Mouse (Mus musculus): ENCODE data around the gene AI182371. TPM values are rescaled to one million over a fixed set of nuclear protein-coding genes. Genes with fewer than 3 reads are reported as not detected.
A peak's percentile ranks its signal among the peaks of the same experiment; 100 is the strongest.

Gene AI182371
- polyA plus RNA-seq, 2 experiments from 2014 or later = 0.78 TPM; not detected in 1

DNA sequence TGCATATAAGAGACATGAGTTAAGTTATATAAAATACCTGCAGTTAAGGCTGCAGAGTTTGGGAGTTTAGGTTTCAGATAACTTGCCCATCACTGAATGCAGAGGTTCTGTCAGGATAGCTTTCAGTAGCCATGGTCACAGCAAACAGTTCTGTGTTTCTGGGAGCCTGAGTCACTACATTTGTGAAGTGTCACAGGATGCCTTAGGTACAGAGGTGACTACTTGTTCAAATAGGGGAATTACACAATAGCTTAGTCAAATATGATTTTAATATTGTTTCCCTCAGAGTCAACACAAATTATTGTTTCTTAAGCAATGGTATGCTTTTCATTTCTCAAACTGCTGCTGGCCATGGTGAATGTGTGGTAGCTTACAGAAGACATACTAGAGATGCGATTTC, 32.2 kb downstream of the AI182371 start:
- no peak for ATAC-seq

- ATAC-seq = no peak
These were observed 34.2 kb downstream of the AI182371 start for GRCm38 (mm10) chr2:35067117-35067516.

DNA sequence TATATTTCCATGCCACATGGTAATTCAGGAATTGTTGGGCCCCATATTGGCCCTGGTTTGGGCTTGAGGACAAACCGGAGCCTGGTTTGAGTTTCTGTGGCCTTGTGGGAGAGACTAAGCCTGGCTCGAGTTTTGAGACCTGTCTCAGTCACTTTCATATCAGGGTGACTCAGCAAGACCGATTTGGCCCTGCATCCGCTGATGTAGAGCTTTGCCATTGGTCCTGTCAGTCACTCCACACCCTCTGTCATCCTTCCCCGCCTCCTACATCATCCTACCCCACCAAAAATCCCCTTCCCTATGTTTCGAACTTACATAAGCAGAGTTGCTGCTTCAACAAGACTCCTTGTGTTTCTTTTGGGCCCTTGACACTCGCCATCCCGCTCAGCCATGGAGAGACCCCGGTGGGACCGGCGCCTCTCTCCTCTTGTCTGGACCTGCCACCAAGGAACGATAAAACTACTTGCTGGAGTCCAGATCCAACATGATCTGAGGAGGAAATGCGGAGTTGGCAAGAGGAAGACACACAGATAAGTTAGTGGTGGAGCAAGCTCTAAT, 34.7 kb downstream of the AI182371 start:
- ATAC-seq = no peak

DNA sequence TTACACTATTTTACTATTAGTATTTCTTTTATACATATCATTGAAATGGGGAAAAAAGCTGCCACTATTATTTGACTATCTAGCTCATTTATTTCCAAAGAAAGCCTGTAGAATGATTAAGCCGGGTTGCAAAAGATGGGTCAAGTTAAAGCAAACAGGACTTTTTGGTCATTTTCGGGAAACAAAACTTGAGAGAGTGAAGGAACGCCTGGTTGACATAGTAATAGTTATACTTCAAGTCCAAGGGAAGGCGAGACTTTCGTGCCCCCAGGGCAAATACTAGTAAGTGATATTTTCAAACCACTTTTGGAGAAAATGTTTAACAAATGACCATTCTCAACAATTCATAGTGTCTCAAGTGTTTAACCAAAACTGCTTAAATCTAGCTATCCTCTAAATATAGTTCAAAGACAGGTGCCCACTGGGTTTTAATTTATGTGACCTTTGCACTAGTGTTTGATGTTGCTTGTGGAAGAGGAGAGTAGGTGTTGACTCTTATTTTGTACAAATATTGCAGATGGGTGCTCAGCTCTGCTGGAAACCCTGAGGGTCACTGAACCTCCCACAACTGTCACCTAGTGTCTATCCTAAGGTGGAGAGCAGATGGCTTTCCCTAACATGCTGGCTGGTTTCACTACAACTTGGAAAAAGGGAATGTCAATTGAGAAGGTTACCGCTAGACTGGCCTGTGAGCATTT, 37.9 kb downstream of the AI182371 start:
- ATAC-seq = no peak

- no peak for ATAC-seq
These were observed 40.0 kb downstream of the AI182371 start, which contains the start of gene Hc for GRCm38 (mm10) chr2:35061338-35061737. Gene Hc (minus strand): TSS chr2:35061438.

- no peak for ATAC-seq
These were observed 40.4 kb downstream of the AI182371 start for GRCm38 (mm10) chr2:35060897-35061296.

DNA sequence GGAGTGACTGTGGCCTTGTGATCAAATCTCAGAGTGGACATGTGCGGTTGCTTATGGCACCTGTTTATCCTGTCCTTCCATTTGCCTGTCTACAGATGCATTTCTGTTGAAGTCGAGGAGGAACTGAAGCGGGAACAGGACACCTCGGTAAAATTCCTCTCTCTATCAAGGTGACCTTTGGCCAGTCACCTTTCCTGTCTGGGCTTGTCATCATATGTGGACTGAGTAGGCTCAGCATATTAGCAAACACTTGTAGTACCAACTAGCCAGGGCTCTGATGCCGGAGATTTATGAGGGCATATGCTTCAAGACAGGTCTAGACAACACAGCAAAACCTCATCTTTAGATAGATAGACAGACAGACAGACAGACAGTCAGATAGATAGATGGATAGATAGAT, 41.1 kb downstream of the AI182371 start:
- no peak for ATAC-seq

- ATAC-seq = no peak
These were observed 43.0 kb downstream of the AI182371 start for GRCm38 (mm10) chr2:35058325-35058724.

DNA sequence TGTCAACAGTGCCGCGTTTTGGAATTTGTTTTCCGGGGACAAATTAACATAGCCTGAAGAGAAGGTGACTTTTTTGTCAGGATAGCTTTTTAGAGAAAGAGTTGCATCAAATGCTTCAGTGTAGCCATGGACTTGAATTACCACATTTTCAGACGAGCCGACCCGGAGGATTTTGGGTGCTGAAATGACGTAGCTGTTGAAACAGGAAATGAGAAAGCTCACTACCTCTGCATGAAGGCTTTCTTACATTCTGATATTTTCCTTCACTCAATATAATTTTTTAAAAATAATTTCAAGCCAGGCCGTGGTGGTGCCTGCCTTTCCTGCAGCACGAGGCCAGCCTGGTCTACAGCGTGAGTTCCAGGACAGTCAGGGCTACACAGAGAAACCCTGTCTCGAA, 44.1 kb downstream of the AI182371 start:
- no peak for ATAC-seq

DNA sequence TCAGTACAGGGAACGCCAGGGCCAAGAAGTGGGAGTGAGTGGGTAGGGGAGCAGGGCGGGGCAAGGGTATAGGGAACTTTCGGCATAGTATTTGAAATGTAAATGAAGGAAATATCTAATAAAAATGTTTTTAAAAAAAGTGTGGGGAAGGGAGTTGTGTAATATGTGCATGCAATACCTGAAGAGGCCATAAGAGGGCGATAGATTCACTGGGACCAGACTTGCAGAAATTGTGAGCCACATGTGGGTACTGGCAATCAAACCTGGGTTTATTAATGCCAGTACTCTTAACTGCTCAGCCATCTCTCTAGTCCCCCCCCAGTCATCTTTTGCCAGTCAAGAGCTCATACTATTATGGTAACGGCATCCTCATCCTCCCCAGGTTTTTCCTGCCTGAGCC, 52.5 kb downstream of the AI182371 start:
- ATAC-seq = no peak

- ATAC-seq = peak; percentile 46
These were observed 56.4 kb downstream of the AI182371 start for GRCm38 (mm10) chr2:35044956-35045355.

DNA sequence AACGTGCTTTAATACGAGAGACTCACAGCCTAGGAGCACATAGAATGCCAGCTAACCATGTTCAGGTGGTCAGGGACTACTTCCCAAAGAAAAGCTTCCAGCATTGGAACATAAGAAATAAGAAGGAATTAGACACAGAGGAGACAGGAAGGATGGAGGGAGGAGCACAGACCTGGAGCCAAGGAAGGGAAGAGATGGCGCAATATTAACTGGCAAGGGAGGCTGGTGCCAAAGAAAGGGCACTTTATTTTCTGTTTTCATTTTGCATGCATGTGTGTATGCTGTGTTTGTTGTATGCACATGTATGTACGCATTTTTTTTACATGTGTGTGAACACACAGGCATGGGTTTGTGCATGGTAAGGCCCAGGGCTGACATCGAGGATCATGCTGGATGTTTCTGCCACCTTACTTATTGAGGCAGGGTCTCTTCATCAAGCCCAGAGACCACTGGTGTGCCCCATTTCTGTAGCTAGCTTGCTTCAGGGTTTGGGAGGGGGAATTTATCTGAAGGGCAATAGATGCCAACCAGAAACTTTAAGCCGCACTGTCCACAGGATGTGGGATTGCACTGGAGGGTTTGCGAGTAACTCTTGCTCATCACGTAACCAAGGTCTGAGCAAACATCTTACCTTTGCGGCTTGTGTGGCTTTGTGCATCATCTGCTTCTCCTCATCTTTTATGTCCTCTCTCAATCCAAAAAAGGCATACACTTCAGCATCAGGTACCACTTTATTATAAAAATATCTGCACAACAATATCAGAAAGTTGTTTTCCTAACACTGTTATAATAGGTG, 62.6 kb downstream of the AI182371 start:
- ATAC-seq = peak; percentile 43

Other genes with a start within 250 kb of the AI182371 start
- not detected for gene Cutal, start 227.1 kb downstream of the AI182371 start, polyA plus RNA-seq (2017; shearing (Covaris generic))
- 10 to 100 TPM; 61.0 to 74.1 TPM for gene Psmd5, start 226.6 kb downstream of the AI182371 start, polyA plus RNA-seq (2017; shearing (Covaris generic))
- 1 to 10 TPM; 1.2 to 1.8 TPM for gene Phf19, start 187.5 kb downstream of the AI182371 start, polyA plus RNA-seq (2017; shearing (Covaris generic))
- gene Traf1, start 139.8 kb downstream of the AI182371 start, polyA plus RNA-seq (2017; shearing (Covaris generic)) = 100 to 1,000 TPM; 213 to 237 TPM
- gene Hc, start 40.1 kb downstream of the AI182371 start, polyA plus RNA-seq (2017; shearing (Covaris generic)) = under 1 TPM; 0.09 to 0.17 TPM
- 100 to 1,000 TPM; 139 to 153 TPM for gene Cntrl, start 7.9 kb upstream of the AI182371 start, polyA plus RNA-seq (2017; shearing (Covaris generic))
- gene Rab14, start 99.6 kb upstream of the AI182371 start, polyA plus RNA-seq (2017; shearing (Covaris generic)) = 100 to 1,000 TPM in 1 of 2 experiments, 10 to 100 TPM in 1; 90.7 to 129 TPM
- gene Gsn, start 154.8 kb upstream of the AI182371 start, polyA plus RNA-seq (2017; shearing (Covaris generic)) = 10 to 100 TPM; 27.2 to 28.3 TPM
- 1 to 10 TPM; 2.7 to 4.0 TPM for gene Stom, start 235.4 kb upstream of the AI182371 start, polyA plus RNA-seq (2017; shearing (Covaris generic))

All from activated CD4-positive, CD25-positive, alpha-beta regulatory T cell, adult 4 months (primary cell).